Mouse (Mus musculus): Measurements from ENCODE around the gene Dusp5.

Gene Dusp5

GRCm38 (mm10) chr19:53544923-53545561 lies 16.1 kb downstream of the Dusp5 start:
- no peak for DNase-seq (ENCODE audit: low spot score in 2 of 2)

- no peak for DNase-seq (ENCODE audit: low spot score in 2 of 2)
Observed at GRCm38 (mm10) chr19:53547597-53547996, 18.7 kb downstream of the Dusp5 start.

- DNase-seq (ENCODE audit: low spot score in 2 of 2) = no peak
Observed at GRCm38 (mm10) chr19:53550972-53551371, 22.1 kb downstream of the Dusp5 start.

GRCm38 (mm10) chr19:53552216-53552786 lies 23.4 kb downstream of the Dusp5 start:
- DNase-seq (ENCODE audit: low spot score in 2 of 2) = no peak

- DNase-seq (ENCODE audit: low spot score in 2 of 2) = no peak
Observed at GRCm38 (mm10) chr19:53552795-53553194, 23.9 kb downstream of the Dusp5 start.

- no peak for DNase-seq (ENCODE audit: low spot score in 2 of 2)
Observed at GRCm38 (mm10) chr19:53554402-53554801, 25.5 kb downstream of the Dusp5 start.

- DNase-seq (ENCODE audit: low spot score in 2 of 2) = no peak
Observed at GRCm38 (mm10) chr19:53554981-53555616, 26.2 kb downstream of the Dusp5 start.

- DNase-seq (ENCODE audit: low spot score in 2 of 2) = no peak
Observed at GRCm38 (mm10) chr19:53556841-53557240, 27.9 kb downstream of the Dusp5 start.

- DNase-seq (ENCODE audit: low spot score in 2 of 2) = peak; percentile 50 to 51
Observed at GRCm38 (mm10) chr19:53557267-53557936, 28.5 kb downstream of the Dusp5 start.

- DNase-seq (ENCODE audit: low spot score in 2 of 2) = no peak
Observed at GRCm38 (mm10) chr19:53560436-53560835, 31.5 kb downstream of the Dusp5 start.

GRCm38 (mm10) chr19:53564174-53564573 lies 35.3 kb downstream of the Dusp5 start:
- no peak for DNase-seq (ENCODE audit: low spot score in 2 of 2)

GRCm38 (mm10) chr19:53565565-53566277 lies 36.8 kb downstream of the Dusp5 start:
- DNase-seq (ENCODE audit: low spot score in 2 of 2) = no peak

GRCm38 (mm10) chr19:53567864-53568263 lies 39.0 kb downstream of the Dusp5 start:
- DNase-seq (ENCODE audit: low spot score in 2 of 2) = no peak

GRCm38 (mm10) chr19:53568553-53568952 lies 39.6 kb downstream of the Dusp5 start:
- no peak for DNase-seq (ENCODE audit: low spot score in 2 of 2)

- no peak for DNase-seq (ENCODE audit: low spot score in 2 of 2)
Observed at GRCm38 (mm10) chr19:53571056-53571455, 42.1 kb downstream of the Dusp5 start.

- DNase-seq (ENCODE audit: low spot score in 2 of 2) = no peak
Observed at GRCm38 (mm10) chr19:53571501-53572428, 42.9 kb downstream of the Dusp5 start.

GRCm38 (mm10) chr19:53572607-53573006 lies 43.7 kb downstream of the Dusp5 start:
- DNase-seq (ENCODE audit: low spot score in 2 of 2) = no peak

- DNase-seq (ENCODE audit: low spot score in 2 of 2) = no peak
Observed at GRCm38 (mm10) chr19:53573151-53573550, 44.2 kb downstream of the Dusp5 start.

- DNase-seq (ENCODE audit: low spot score in 2 of 2) = no peak
Observed at GRCm38 (mm10) chr19:53574131-53574530, 45.2 kb downstream of the Dusp5 start.

GRCm38 (mm10) chr19:53574546-53574945 lies 45.6 kb downstream of the Dusp5 start:
- no peak for DNase-seq (ENCODE audit: low spot score in 2 of 2)

All from thymus, postnatal 10 days (tissue).